Mouse (Mus musculus) CH12.LX (cell line): ENCODE data around the gene Dbh.

ENCODE experiments used
- CHD2 ChIP-seq: IDR thresholded peaks from 2 replicates; pipeline ENCODE4 v1.6.1; 2011; ENCODE audit warnings: low read length, improper control_type of control experiment
- CTCF ChIP-seq, 2 experiments: IDR thresholded peaks in 1 of 2; conservative IDR thresholded peaks in 1 of 2; 2 replicates each; pipeline ENCODE4 v1.5.1; 2011 to 2012; ENCODE audit warnings: low read depth in 2 of 2, low read length in 2 of 2, improper control_type of control experiment in 1 of 2, inconsistent platforms in 1 of 2, mild to moderate bottlenecking in 1 of 2, moderate library complexity in 1 of 2
- MAX ChIP-seq: IDR thresholded peaks from 2 replicates; pipeline ENCODE4 v1.6.1; 2011; ENCODE audit warnings: low read length, improper control_type of control experiment
- MYC ChIP-seq: IDR thresholded peaks from 2 replicates; pipeline ENCODE4 v1.6.1; 2011; ENCODE audit warnings: low read depth, mild to moderate bottlenecking, improper control_type of control experiment, low read length
- NRF1 ChIP-seq: IDR thresholded peaks from 2 replicates; pipeline ENCODE4 v1.6.1; 2014; ENCODE audit warnings: low read depth, mild to moderate bottlenecking, inconsistent platforms, low read length, improper control_type of control experiment, moderate library complexity
- POLR2A ChIP-seq: IDR thresholded peaks from 2 replicates; pipeline ENCODE4 v1.6.1; 2011; ENCODE audit warnings: low read depth, mild to moderate bottlenecking, improper control_type of control experiment, low read length
- RAD21 ChIP-seq: IDR thresholded peaks from 2 replicates; pipeline ENCODE4 v1.6.1; 2011; ENCODE audit warnings: low read depth, mild to moderate bottlenecking, low read length, improper control_type of control experiment, moderate library complexity
- SMC3 ChIP-seq: IDR thresholded peaks from 2 replicates; pipeline ENCODE4 v1.6.1; 2011; ENCODE audit warnings: low read depth, low read length, improper control_type of control experiment
- ZC3H11A ChIP-seq: IDR thresholded peaks from 2 replicates; pipeline ENCODE4 v1.6.1; 2012; ENCODE audit warnings: low read depth, mild to moderate bottlenecking, inconsistent platforms, low read length, improper control_type of control experiment
- ZNF384 ChIP-seq: IDR thresholded peaks from 2 replicates; pipeline ENCODE4 v1.6.1; 2012; ENCODE audit warnings: low read depth, low read length, improper control_type of control experiment, inconsistent platforms

DNA sequence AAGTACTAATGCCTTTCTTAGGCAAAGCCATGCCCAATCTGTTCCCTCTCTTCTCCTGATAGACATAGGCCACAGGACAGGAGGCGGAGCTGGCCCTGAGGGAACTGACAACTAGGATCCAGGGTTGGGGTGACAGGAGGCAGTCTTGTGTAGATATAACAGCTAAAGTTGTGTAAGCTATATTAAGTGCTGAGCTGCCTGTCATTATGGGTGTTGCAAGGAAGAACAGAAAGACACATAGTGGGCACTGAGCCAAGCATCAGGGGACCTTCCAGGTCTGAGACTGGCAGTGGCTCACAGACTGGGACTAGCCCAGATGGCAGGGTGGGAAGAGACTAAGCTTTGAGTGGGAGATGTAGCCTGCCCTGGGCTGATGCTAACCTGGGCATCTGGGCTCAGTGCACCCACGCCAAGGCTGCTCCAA lies 53.1 kb downstream of the Dbh start:
- TF ChIP-seq MAX = no peak
- no peak for TF ChIP-seq NRF1
- no peak for TF ChIP-seq SMC3
- TF ChIP-seq CTCF (conservative IDR thresholded peaks at IDR 0.05 in 1 of 2, IDR thresholded peaks at IDR 0.05 in 1 of 2; ENCODE audit: low read depth in 2 of 2, low read length in 2 of 2) = no peak
- no peak for TF ChIP-seq POLR2A
- no peak for TF ChIP-seq ZC3H11A
- no peak for TF ChIP-seq RAD21
- no peak for TF ChIP-seq MYC
- no peak for TF ChIP-seq ZNF384
- TF ChIP-seq CHD2 = no peak
